Mouse (Mus musculus): ENCODE measurements at regions not wholly inside any gene's neighbourhood (a gene's known extent, or its start where the extent isn't known, plus 50 kb on each side); places are given as distances from the start of the nearest gene placed in this dataset.

DNA sequence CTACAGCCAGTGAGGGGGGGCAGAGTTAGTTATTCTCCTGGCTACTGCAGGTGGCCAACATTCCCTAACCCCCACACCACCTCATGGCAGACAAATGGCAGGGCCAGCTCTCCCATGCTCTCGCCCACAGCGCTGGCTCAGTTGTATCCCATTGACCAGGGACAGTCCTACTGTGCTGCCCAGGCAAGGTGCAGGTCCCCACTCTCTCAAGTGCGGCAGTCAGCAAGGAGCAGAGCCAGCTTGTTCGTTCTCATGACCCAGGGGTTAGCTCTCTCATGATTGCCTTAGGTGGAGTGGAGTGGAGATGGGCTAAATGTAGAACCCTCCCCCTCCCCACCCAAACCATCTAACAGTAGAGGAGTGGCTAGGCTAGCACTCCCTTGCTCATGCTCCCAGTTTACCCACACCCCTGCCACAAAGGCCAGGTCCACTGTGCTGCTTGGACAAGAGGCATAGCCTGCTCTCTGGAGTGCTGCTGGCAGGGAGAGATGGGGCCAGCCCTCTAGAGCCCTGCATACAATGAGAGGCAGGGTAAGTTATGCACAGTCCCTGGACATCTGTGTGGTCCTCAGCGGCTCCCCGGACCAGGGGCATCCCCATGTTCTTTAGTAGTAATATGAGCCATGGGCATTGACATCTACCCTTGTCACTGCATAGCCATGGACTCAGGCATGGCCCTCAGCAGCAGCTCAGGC lies 114.4 kb downstream of the Minar1 start:
- TF ChIP-seq CTCF (IDR thresholded peaks at IDR 0.05; ENCODE audit: low read depth) (no peak), EP300 (optimal IDR thresholded peaks at IDR 0.05) (no peak)
